Mouse (Mus musculus): ENCODE results near the gene Elmod2. TPM values are rescaled to one million over a fixed set of nuclear protein-coding genes. Genes with fewer than 3 reads are reported as not detected.
A peak's percentile ranks its signal among the peaks of the same experiment; 100 is the strongest.

The Elmod2 gene
- polyA plus RNA-seq (2014; fragmentation: Nextera tagmentation; extraction: Ambion mirVana), result 12.7 and 14.0 TPM in 2 replicates

DNA sequence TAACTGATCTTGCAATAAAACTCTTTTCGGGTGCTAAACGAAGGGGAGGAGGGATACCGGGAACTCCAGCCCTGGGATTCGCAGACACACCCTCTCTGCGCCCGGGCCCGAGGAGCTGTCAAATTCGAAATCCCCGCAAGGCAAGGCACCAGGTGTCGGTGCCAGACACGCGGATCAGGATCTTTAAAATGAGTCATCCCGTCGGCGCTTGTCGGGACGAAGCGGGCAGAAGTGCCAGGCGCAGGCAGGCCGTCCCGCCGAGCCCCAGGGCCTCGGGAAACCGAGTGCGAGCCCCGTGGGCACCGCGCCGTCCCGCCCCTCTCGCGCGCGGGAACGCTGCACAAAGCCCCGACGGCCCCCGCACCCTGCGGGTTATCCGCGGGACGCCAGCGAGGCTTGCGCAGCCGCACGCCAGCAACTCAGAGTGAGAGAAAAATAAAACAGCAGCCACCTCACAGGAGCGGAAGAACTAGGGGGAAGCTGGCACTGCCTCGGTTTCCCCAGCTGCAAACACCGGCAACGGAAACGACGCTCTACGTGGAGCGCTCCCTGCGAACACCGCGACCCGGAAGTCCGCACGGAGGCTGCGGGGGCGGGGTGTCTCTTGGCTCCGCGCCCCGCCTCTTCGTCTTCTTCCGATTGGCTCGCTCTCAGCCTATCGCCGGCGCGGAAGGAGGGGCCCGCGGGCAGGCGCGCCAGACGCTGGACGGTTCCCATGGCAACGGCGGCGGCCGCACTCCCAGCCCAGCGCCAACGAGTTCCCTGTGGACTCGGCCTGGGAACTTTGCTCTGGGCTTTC lies at the start of gene Elmod2:
Gene Elmod2, minus strand, starts transcription at position 588 of the 799 bp plus-strand sequence.
- Histone ChIP-seq H3K4me2 (peak within 1 kb of the TSS; percentile 76), H3K36me3 (ENCODE audit: control insufficient read depth, insufficient read depth, low read length) (no peaks in the 10 kb centered on the region), H3K9ac (ENCODE audit: low read depth, low read length) (peak within 1 kb of the TSS; percentile 83), H3K27ac (ENCODE audit: low read depth, low read length) (no peak within 1 kb of the TSS), H3K9me3 (replicated peaks; ENCODE audit: control insufficient read depth, low read length) (no peaks in the 10 kb centered on the region), H3K4me3 (ENCODE audit: low read depth, low read length) (peak within 1 kb of the TSS; percentile 86), H3K27me3 (ENCODE audit: control insufficient read depth, insufficient read depth, low read length) (no peaks in the 10 kb centered on the region), H3K4me1 (ENCODE audit: control insufficient read depth, insufficient read depth, low read length) (no peaks in the 10 kb centered on the region)
- WGBS (ENCODE audit: insufficient replicate concordance), result under 1% methylated on average over 85 of the region's 85 CpGs
- ATAC-seq (replicated peaks; ENCODE audit: insufficient number of reproducible peaks, low FRiP score, low TSS enrichment), result peak; percentile 99

DNA sequence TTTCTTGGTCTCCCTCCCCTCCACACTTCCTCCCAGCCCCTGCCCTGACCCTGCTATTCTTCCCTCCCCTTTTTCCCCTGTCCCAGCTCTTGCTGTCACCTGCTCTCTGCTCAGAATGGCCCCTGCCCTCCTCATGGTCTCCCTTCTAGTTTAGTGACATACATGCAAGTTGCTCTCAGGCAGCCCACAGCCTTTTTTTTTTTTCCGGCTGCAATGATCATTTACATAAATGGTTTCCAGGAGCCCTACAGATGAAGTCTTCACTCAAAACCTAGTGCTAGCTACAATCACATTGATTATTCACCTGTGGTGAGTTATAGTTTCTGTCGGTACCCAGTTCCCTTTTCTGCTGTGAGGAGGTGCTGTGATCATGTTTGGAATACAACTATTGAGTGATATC lies 48.7 kb upstream of the Elmod2 start:
- H3K4me1 ChIP-seq (ENCODE audit: control insufficient read depth, insufficient read depth, low read length), result no peaks in the 10 kb centered on the region
- no peaks in the 10 kb centered on the region for H3K36me3 ChIP-seq (ENCODE audit: control insufficient read depth, insufficient read depth, low read length)
- ATAC-seq (replicated peaks; ENCODE audit: insufficient number of reproducible peaks, low FRiP score, low TSS enrichment), result no peak
- no peak overlapping the region for H3K4me2 ChIP-seq
- no peak overlapping the region for H3K4me3 ChIP-seq (ENCODE audit: low read depth, low read length)
- no peak overlapping the region for H3K9ac ChIP-seq (ENCODE audit: low read depth, low read length)
- 75% methylated on average over 2 of the region's 2 CpGs for WGBS (ENCODE audit: insufficient replicate concordance)
- H3K9me3 ChIP-seq (replicated peaks; ENCODE audit: control insufficient read depth, low read length), result no peaks in the 10 kb centered on the region
- no peak overlapping the region for H3K27ac ChIP-seq (ENCODE audit: low read depth, low read length)
- H3K27me3 ChIP-seq (ENCODE audit: control insufficient read depth, insufficient read depth, low read length), result no peaks in the 10 kb centered on the region

DNA sequence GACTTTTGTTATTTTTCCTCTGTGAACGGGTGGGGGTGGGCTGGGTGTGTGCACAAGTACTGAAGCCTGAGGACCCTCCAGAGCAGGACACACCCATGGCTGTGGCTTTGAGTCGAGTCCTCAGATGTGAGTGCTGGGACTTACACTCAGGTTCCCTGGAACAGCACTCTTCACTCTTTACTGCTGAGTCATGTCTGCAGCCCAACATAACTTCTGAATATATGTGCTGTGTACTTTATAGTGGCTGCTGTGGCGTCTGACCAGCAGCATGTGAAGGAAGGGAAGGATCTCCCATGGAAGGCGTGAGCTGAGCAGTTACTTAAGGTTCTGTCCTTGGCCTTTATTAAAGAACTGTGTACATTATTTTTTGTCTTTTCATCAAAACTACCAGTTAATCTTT lies 47.9 kb upstream of the Elmod2 start:
- no peak overlapping the region for H3K4me2 ChIP-seq
- ATAC-seq (replicated peaks; ENCODE audit: insufficient number of reproducible peaks, low FRiP score, low TSS enrichment), result no peak
- no peaks in the 10 kb centered on the region for H3K27me3 ChIP-seq (ENCODE audit: control insufficient read depth, insufficient read depth, low read length)
- 61% methylated on average over 4 of the region's 4 CpGs for WGBS (ENCODE audit: insufficient replicate concordance)
- no peaks in the 10 kb centered on the region for H3K4me1 ChIP-seq (ENCODE audit: control insufficient read depth, insufficient read depth, low read length)
- H3K36me3 ChIP-seq (ENCODE audit: control insufficient read depth, insufficient read depth, low read length), result no peaks in the 10 kb centered on the region
- H3K4me3 ChIP-seq (ENCODE audit: low read depth, low read length), result no peak overlapping the region
- H3K27ac ChIP-seq (ENCODE audit: low read depth, low read length), result no peak overlapping the region
- no peak overlapping the region for H3K9ac ChIP-seq (ENCODE audit: low read depth, low read length)
- H3K9me3 ChIP-seq (replicated peaks; ENCODE audit: control insufficient read depth, low read length), result no peaks in the 10 kb centered on the region

DNA sequence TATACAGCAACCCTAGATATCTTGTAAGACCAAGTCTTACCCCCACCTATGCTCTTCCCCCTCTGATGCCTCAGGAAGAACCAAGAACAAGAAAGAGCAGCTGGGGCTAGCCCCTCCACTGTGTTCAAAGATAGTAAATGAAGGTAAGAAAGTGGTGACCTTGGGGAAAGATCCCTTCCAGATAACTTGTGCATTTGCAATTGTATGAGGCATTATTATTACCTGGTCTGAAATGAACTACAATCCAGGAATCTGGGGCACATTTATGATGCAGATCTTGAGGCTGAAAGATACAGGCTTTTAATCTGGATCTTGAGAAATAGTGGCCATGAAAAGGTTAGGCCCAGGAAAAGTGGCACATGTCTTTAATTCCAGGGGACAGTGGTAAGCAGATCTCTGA lies 44.9 kb upstream of the Elmod2 start:
- H3K4me2 ChIP-seq, result no peak overlapping the region
- ATAC-seq (replicated peaks; ENCODE audit: insufficient number of reproducible peaks, low FRiP score, low TSS enrichment), result no peak
- H3K27ac ChIP-seq (ENCODE audit: low read depth, low read length), result no peak overlapping the region
- no peak overlapping the region for H3K9ac ChIP-seq (ENCODE audit: low read depth, low read length)
- no peak overlapping the region for H3K4me3 ChIP-seq (ENCODE audit: low read depth, low read length)
- H3K9me3 ChIP-seq (replicated peaks; ENCODE audit: control insufficient read depth, low read length), result no peaks in the 10 kb centered on the region
- no peaks in the 10 kb centered on the region for H3K36me3 ChIP-seq (ENCODE audit: control insufficient read depth, insufficient read depth, low read length)
- no peaks in the 10 kb centered on the region for H3K4me1 ChIP-seq (ENCODE audit: control insufficient read depth, insufficient read depth, low read length)
- H3K27me3 ChIP-seq (ENCODE audit: control insufficient read depth, insufficient read depth, low read length), result no peaks in the 10 kb centered on the region

DNA sequence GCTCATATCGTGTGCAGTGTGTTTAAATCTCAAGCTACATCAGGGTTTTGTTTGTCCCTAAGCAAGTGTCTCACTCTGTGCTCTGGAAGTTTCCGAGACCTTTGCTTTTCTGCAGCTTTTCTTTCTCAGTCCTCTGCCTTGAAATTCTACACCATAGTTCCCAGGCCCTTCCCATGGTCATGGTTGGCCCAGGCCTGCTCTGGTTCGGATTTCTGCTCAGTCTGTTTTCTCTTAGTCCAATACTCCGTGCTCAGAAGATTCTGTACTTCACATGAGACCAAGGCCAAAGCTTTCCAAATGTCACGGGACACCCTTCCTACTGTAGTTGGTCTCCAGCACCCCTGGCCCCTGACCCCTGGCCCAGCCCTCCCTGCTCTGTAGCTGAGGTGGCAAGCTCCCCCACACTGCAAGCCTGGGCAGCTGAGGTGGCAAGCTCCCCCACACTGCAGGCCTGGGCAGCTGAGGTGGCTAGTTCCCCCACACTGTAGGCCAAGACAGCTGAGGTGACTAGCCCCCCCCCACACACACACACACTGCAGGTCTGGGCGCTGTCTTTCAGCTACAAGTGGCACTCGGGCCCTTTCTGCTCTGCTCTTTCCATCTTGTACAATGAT lies 31.0 kb upstream of the Elmod2 start:
- no peaks in the 10 kb centered on the region for H3K27me3 ChIP-seq (ENCODE audit: control insufficient read depth, insufficient read depth, low read length)
- no peaks in the 10 kb centered on the region for H3K4me1 ChIP-seq (ENCODE audit: control insufficient read depth, insufficient read depth, low read length)
- 60% methylated on average over 7 of the region's 7 CpGs for WGBS (ENCODE audit: insufficient replicate concordance)
- no peak overlapping the region for H3K4me3 ChIP-seq (ENCODE audit: low read depth, low read length)
- no peak overlapping the region for H3K9ac ChIP-seq (ENCODE audit: low read depth, low read length)
- H3K27ac ChIP-seq (ENCODE audit: low read depth, low read length), result no peak overlapping the region
- no peaks in the 10 kb centered on the region for H3K9me3 ChIP-seq (replicated peaks; ENCODE audit: control insufficient read depth, low read length)
- H3K36me3 ChIP-seq (ENCODE audit: control insufficient read depth, insufficient read depth, low read length), result no peaks in the 10 kb centered on the region
- no peak for ATAC-seq (replicated peaks; ENCODE audit: insufficient number of reproducible peaks, low FRiP score, low TSS enrichment)
- no peak overlapping the region for H3K4me2 ChIP-seq

DNA sequence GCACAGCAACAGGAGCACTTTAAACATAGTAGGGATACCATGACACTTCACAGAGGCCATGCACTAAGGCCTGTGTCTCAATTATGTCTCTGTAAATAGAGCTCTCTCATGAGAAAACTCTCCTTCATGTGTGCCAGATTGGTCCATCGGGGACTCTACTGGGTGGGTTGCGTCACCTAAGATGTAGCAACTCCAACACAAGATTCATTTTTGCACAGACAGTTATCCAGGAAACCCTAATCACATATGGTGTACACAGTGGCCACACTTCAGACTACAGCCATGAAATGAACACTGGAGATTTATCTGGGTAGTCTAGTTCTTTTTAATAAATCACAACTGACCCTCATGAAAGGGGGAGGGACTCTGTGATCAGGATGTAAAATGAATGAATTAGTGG lies 19.0 kb upstream of the Elmod2 start:
- Histone ChIP-seq H3K9ac (ENCODE audit: low read depth, low read length) (no peak overlapping the region), H3K36me3 (ENCODE audit: control insufficient read depth, insufficient read depth, low read length) (no peaks in the 10 kb centered on the region), H3K4me2 (no peak overlapping the region), H3K27ac (ENCODE audit: low read depth, low read length) (no peak overlapping the region), H3K4me1 (ENCODE audit: control insufficient read depth, insufficient read depth, low read length) (no peaks in the 10 kb centered on the region), H3K27me3 (ENCODE audit: control insufficient read depth, insufficient read depth, low read length) (no peaks in the 10 kb centered on the region), H3K4me3 (ENCODE audit: low read depth, low read length) (no peak overlapping the region), H3K9me3 (replicated peaks; ENCODE audit: control insufficient read depth, low read length) (no peaks in the 10 kb centered on the region)
- 93% methylated on average over 2 of the region's 2 CpGs for WGBS (ENCODE audit: insufficient replicate concordance)
- ATAC-seq (replicated peaks; ENCODE audit: insufficient number of reproducible peaks, low FRiP score, low TSS enrichment), result no peak

DNA sequence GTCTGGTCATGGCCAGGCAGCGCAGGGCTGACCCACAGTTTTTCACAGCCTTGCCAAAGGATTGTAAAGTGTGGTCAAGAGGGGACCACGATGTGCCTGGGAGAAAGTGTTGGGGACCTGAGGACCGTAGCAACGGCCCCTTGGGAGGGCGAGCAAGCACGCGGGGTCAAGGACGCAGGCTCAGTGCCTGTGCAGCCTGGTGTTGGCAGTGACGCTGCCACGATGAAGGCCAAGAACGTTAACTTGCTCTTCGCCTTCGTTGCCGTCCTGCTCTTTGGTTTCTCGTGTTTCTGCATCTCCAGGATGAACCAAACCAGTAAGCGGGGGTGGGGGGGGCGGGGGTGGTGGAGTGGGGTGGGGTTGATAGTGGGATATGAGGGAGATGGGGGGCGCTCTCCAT lies 16.0 kb upstream of the Elmod2 start, which contains the start of gene Mgat4d:
Gene Mgat4d, plus strand, starts transcription at position 209 of the 400 bp plus-strand sequence.
- Histone ChIP-seq H3K4me1 (ENCODE audit: control insufficient read depth, insufficient read depth, low read length) (no peaks in the 10 kb centered on the region), H3K27me3 (ENCODE audit: control insufficient read depth, insufficient read depth, low read length) (no peaks in the 10 kb centered on the region), H3K4me3 (ENCODE audit: low read depth, low read length) (no peak within 1 kb of the TSS), H3K9ac (ENCODE audit: low read depth, low read length) (no peak within 1 kb of the TSS), H3K9me3 (replicated peaks; ENCODE audit: control insufficient read depth, low read length) (no peaks in the 10 kb centered on the region), H3K36me3 (ENCODE audit: control insufficient read depth, insufficient read depth, low read length) (no peaks in the 10 kb centered on the region), H3K27ac (ENCODE audit: low read depth, low read length) (no peak within 1 kb of the TSS), H3K4me2 (no peak within 1 kb of the TSS)
- ATAC-seq (replicated peaks; ENCODE audit: insufficient number of reproducible peaks, low FRiP score, low TSS enrichment), result no peak
- 58% methylated on average over 18 of the region's 18 CpGs for WGBS (ENCODE audit: insufficient replicate concordance)

DNA sequence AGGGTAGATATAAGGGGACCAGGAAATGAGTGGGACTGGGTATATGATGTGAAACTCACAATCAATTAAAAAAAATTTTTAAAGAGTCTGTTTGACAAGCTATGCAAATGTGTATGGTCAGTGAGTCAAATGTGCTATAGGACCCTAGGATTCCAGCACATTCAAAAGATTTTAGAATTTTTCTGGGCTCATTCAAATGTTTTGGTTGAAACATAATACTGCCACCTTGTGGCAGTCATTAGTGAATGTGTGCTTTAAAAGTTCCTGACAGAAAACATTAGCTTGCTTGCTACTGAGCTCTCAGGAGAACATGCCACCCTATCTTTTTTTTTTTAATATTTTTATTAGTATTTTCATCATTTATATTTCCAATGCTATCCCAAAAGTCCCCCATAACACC lies 10.4 kb upstream of the Elmod2 start:
- Histone ChIP-seq H3K4me2 (no peak overlapping the region), H3K9me3 (replicated peaks; ENCODE audit: control insufficient read depth, low read length) (0 out of 2 replicates have a peak, but pooled peaks cover 2% of the 10 kb centered on the region), H3K9ac (ENCODE audit: low read depth, low read length) (no peak overlapping the region), H3K27me3 (ENCODE audit: control insufficient read depth, insufficient read depth, low read length) (no peaks in the 10 kb centered on the region), H3K4me3 (ENCODE audit: low read depth, low read length) (no peak overlapping the region), H3K27ac (ENCODE audit: low read depth, low read length) (no peak overlapping the region), H3K36me3 (ENCODE audit: control insufficient read depth, insufficient read depth, low read length) (no peaks in the 10 kb centered on the region), H3K4me1 (ENCODE audit: control insufficient read depth, insufficient read depth, low read length) (no peaks in the 10 kb centered on the region)
- ATAC-seq (replicated peaks; ENCODE audit: insufficient number of reproducible peaks, low FRiP score, low TSS enrichment), result no peak

DNA sequence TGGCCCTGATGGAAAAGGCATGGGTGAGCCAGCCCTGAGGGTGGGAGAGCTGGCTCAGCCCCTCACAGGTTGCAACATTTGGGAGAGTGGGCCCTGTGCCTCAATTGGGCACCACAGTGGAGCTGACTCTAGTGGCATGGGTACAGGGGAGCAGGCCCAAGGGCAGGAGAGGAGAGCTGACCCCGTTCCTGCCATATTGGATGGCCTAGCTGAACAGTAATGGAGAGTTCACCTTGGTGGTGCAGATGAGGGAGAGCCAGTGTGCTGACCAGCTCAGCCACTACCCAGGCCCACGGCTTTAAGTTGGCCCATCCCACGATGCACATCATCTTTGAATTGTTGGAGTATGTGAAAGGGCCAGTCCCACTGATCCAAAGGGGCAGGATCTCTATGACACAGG lies 9.8 kb upstream of the Elmod2 start:
- Histone ChIP-seq H3K27ac (ENCODE audit: low read depth, low read length) (no peak overlapping the region), H3K4me3 (ENCODE audit: low read depth, low read length) (no peak overlapping the region), H3K36me3 (ENCODE audit: control insufficient read depth, insufficient read depth, low read length) (no peaks in the 10 kb centered on the region), H3K4me1 (ENCODE audit: control insufficient read depth, insufficient read depth, low read length) (no peaks in the 10 kb centered on the region), H3K4me2 (no peak overlapping the region), H3K27me3 (ENCODE audit: control insufficient read depth, insufficient read depth, low read length) (no peaks in the 10 kb centered on the region), H3K9me3 (replicated peaks; ENCODE audit: control insufficient read depth, low read length) (0 out of 2 replicates have a peak, but pooled peaks cover 2% of the 10 kb centered on the region), H3K9ac (ENCODE audit: low read depth, low read length) (no peak overlapping the region)
- ATAC-seq (replicated peaks; ENCODE audit: insufficient number of reproducible peaks, low FRiP score, low TSS enrichment), result no peak
- WGBS (ENCODE audit: insufficient replicate concordance), result 79% methylated on average over 3 of the region's 3 CpGs
